Comparison of ENCODE assay signal across 9 mouse cellular contexts in the genomic region with DNA sequence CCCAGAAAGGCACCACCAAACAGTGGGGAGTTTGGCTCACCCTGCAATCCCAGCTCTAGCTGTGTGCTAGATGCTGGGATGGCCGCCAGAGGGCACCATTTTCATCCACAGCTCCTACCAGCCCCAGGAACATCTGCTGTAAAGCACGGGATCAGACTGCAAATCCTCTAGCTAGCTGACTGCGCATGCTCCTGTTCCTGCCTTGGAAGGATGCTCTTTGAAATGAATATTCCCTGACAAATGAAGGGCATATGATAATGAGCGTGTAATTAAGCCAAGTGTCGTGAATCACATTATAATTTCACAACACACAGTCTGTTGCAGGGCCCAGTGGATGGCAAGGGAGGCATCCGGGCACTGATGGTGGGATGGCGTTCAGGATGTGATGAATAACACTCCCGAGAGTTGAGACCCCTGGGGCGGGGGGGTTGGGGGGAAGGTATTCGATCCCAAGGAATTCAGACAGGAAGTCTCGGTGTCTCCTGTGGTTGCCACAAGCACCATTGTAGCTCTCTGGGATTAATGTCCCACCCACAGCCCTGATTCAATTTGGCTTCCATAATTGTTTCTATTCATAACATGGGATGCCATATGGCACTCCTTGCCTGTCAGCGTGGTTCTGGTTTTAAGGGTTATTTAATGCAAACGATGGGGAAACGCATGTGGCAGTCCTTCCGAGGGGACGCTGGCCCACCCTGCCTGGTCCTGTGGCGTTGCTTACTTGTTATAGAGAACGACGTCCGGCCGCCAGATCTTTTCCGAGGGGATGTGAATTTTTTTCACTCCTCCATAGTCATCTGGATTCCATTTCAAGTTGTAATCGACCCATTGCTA. TPM values are rescaled to one million over a fixed set of nuclear protein-coding genes. Genes with fewer than 3 reads are reported as not detected.
DNase-seq lines count a peak whose midpoint lies in the region; ATAC-seq lines count a peak whose summit lies in the region.
"Had no signal": no experiment of that assay in that cellular context is flagged by ENCODE, and none has a peak within 500 bp of the region (broad histone marks: within the 10 kb centered on the region; RNA-seq: fewer than 3 reads in every experiment).

No protein-coding gene starts in this region.

- ATAC-seq in heart, embryonic 14.5 days (ENCODE audit: insufficient number of reproducible peaks, insufficient read depth, low FRiP score, low read depth), result no peak
- ATAC-seq in kidney, embryonic 16.5 days (ENCODE audit: low FRiP score, low TSS enrichment), result peak; percentile 79
- peak; percentile 80; the same call in 1 of the 2 replicates for ATAC-seq in limb, embryonic 15.5 days (ENCODE audit: insufficient number of reproducible peaks, low FRiP score, low TSS enrichment, low read depth)
- ATAC-seq in neural tube, embryonic 11.5 days (ENCODE audit: insufficient read depth, low FRiP score, low TSS enrichment), result peak; percentile 86

- WGBS in forebrain, embryonic 10.5 days, result 31% methylated on average over 23 of the region's 23 CpGs
- 40% methylated on average over 23 of the region's 23 CpGs for WGBS in heart, embryonic 14.5 days
- WGBS in kidney, embryonic 16.5 days, result 32% methylated on average over 23 of the region's 23 CpGs
- 15% methylated on average over 23 of the region's 23 CpGs for WGBS in limb, embryonic 15.5 days
- 28% methylated on average over 23 of the region's 23 CpGs for WGBS in neural tube, embryonic 11.5 days

- peak overlapping the region; percentile 31 for H3K4me2 ChIP-seq in heart, embryonic 14.5 days (ENCODE audit: low read length)
- peak overlapping the region; percentile 46 for H3K4me2 ChIP-seq in kidney, embryonic 16.5 days (replicated peaks; ENCODE audit: low read depth, low read length)
- H3K4me2 ChIP-seq in limb, embryonic 15.5 days, result peak overlapping the region; percentile 37
- H3K4me2 ChIP-seq in neural tube, embryonic 11.5 days (ENCODE audit: low read depth), result peak overlapping the region; percentile 31
- H3K4me2 ChIP-seq: liver, embryonic 13.5 days had no signal

- no peaks in the 10 kb centered on the region for H3K9me3 ChIP-seq in ES-E14 (ENCODE audit: control insufficient read depth, insufficient read depth, low read depth, low read length)
- no peaks in the 10 kb centered on the region for H3K9me3 ChIP-seq in forebrain, embryonic 10.5 days
- H3K9me3 ChIP-seq in heart, embryonic 14.5 days (ENCODE audit: control insufficient read depth, low read length), result no peaks in the 10 kb centered on the region
- no peaks in the 10 kb centered on the region for H3K9me3 ChIP-seq in kidney, embryonic 16.5 days (ENCODE audit: low read length)
- H3K9me3 ChIP-seq in limb, embryonic 15.5 days, result no peaks in the 10 kb centered on the region
- H3K9me3 ChIP-seq in neural tube, embryonic 11.5 days (ENCODE audit: control insufficient read depth, low read length), result no peaks in the 10 kb centered on the region
- H3K9me3 ChIP-seq: liver, embryonic 13.5 days had no signal

- DNase-seq in ES-E14 (ENCODE audit: low read depth, low spot score), result peak; percentile 73
- DNase-seq in brain, adult 2 months (ENCODE audit: low read depth, low spot score), result peak; percentile 97
- DNase-seq in forebrain, embryonic 10.5 days (ENCODE audit: extremely low spot score, low spot score), result peak; percentile 83
- peak; percentile 84 for DNase-seq in neural tube, embryonic 11.5 days (ENCODE audit: low spot score)
- peak; percentile 31 for DNase-seq in thymus, postnatal 0 days (ENCODE audit: low spot score)
- DNase-seq: liver, embryonic 13.5 days had no signal

- H3K4me3 ChIP-seq in ES-E14 (ENCODE audit: insufficient read depth in 1 of 2, low read depth in 1 of 2, low read length in 2 of 2, poor library complexity in 1 of 2, severe bottlenecking in 1 of 2), result peak overlapping the region in 1 of 2 experiments; percentile 28; a peak in 1 of 4 replicates
- H3K4me3 ChIP-seq in forebrain, embryonic 10.5 days, result peak overlapping the region; percentile 47
- H3K4me3 ChIP-seq in heart, embryonic 14.5 days (ENCODE audit: control insufficient read depth in 1 of 2, insufficient read depth in 1 of 2, low read depth in 1 of 2, low read length in 2 of 2), result no peak overlapping the region
- H3K4me3 ChIP-seq in kidney, embryonic 16.5 days (ENCODE audit: low read length), result peak overlapping the region; percentile 17; the same call in 1 of the 2 replicates
- H3K4me3 ChIP-seq in limb, embryonic 15.5 days, result peak overlapping the region; percentile 26
- H3K4me3 ChIP-seq in neural tube, embryonic 11.5 days (ENCODE audit: low read depth, low read length), result peak overlapping the region; percentile 17; the same call in 1 of the 2 replicates
- H3K4me3 ChIP-seq: liver, embryonic 13.5 days had no signal

- no peak overlapping the region for H3K27ac ChIP-seq in ES-E14 (ENCODE audit: insufficient read depth, low read depth, low read length, poor library complexity, severe bottlenecking)
- H3K27ac ChIP-seq in forebrain, embryonic 10.5 days, result peak overlapping the region; percentile 81
- H3K27ac ChIP-seq in heart, embryonic 14.5 days (replicated peaks in 1 of 2; ENCODE audit: control insufficient read depth in 1 of 2, insufficient read depth in 1 of 2, low read depth in 2 of 2, low read length in 2 of 2), result no peak overlapping the region
- no peak overlapping the region for H3K27ac ChIP-seq in kidney, embryonic 16.5 days (ENCODE audit: low read length)
- peak overlapping the region; percentile 67 for H3K27ac ChIP-seq in limb, embryonic 15.5 days
- peak overlapping the region; percentile 27; the same call in 1 of the 2 replicates for H3K27ac ChIP-seq in neural tube, embryonic 11.5 days (ENCODE audit: low read depth, low read length)
- H3K27ac ChIP-seq: liver, embryonic 13.5 days had no signal

- no peaks in the 10 kb centered on the region for H3K36me3 ChIP-seq in ES-E14 (ENCODE audit: control insufficient read depth, insufficient read depth, low read length, poor library complexity, severe bottlenecking)
- no peaks in the 10 kb centered on the region for H3K36me3 ChIP-seq in forebrain, embryonic 10.5 days (replicated peaks)
- no peaks in the 10 kb centered on the region for H3K36me3 ChIP-seq in heart, embryonic 14.5 days (ENCODE audit: control insufficient read depth, insufficient read depth, low read length)
- no peaks in the 10 kb centered on the region for H3K36me3 ChIP-seq in kidney, embryonic 16.5 days (ENCODE audit: insufficient read depth, low read length)
- no peaks in the 10 kb centered on the region for H3K36me3 ChIP-seq in limb, embryonic 15.5 days
- H3K36me3 ChIP-seq in neural tube, embryonic 11.5 days (ENCODE audit: control insufficient read depth, insufficient read depth, low read length), result no peaks in the 10 kb centered on the region
- H3K36me3 ChIP-seq: liver, embryonic 13.5 days had no signal

- H3K9ac ChIP-seq in ES-E14 (ENCODE audit: insufficient read depth, low read depth, low read length, poor library complexity, severe bottlenecking), result no peak overlapping the region
- no peak overlapping the region for H3K9ac ChIP-seq in heart, embryonic 14.5 days (ENCODE audit: low read length)
- no peak overlapping the region for H3K9ac ChIP-seq in kidney, embryonic 16.5 days (replicated peaks; ENCODE audit: low read length)
- no peak overlapping the region for H3K9ac ChIP-seq in limb, embryonic 15.5 days
- H3K9ac ChIP-seq in neural tube, embryonic 11.5 days (ENCODE audit: low read length), result no peak overlapping the region; the same call in 1 of the 2 replicates
- H3K9ac ChIP-seq: liver, embryonic 13.5 days had no signal

- H3K27me3 ChIP-seq in forebrain, embryonic 10.5 days (ENCODE audit: poor library complexity, severe bottlenecking), result peaks cover 4% of the 10 kb centered on the region; the same call in 1 of the 2 replicates
- no peaks in the 10 kb centered on the region; the same call in 1 of the 2 replicates for H3K27me3 ChIP-seq in heart, embryonic 14.5 days (ENCODE audit: control insufficient read depth, insufficient read depth, low read length)
- H3K27me3 ChIP-seq in kidney, embryonic 16.5 days (ENCODE audit: insufficient read depth, low read length), result no peaks in the 10 kb centered on the region
- H3K27me3 ChIP-seq in limb, embryonic 15.5 days, result no peaks in the 10 kb centered on the region
- H3K27me3 ChIP-seq in neural tube, embryonic 11.5 days (ENCODE audit: control insufficient read depth, insufficient read depth, low read length), result no peaks in the 10 kb centered on the region
- H3K27me3 ChIP-seq: liver, embryonic 13.5 days had no signal

- peaks cover 0 to 2% of the 10 kb centered on the region in 2 experiments; a peak in 1 of 4 replicates for H3K4me1 ChIP-seq in ES-E14 (ENCODE audit: control insufficient read depth in 2 of 2, insufficient read depth in 2 of 2, low read length in 2 of 2, poor library complexity in 1 of 2)
- peaks cover 15% of the 10 kb centered on the region for H3K4me1 ChIP-seq in forebrain, embryonic 10.5 days
- H3K4me1 ChIP-seq in heart, embryonic 14.5 days (ENCODE audit: control insufficient read depth in 2 of 2, insufficient read depth in 2 of 2, low read length in 2 of 2), result no peaks in the 10 kb centered on the region; a peak in 1 of 4 replicates
- H3K4me1 ChIP-seq in kidney, embryonic 16.5 days (ENCODE audit: insufficient read depth, low read length), result no peaks in the 10 kb centered on the region
- H3K4me1 ChIP-seq in limb, embryonic 15.5 days, result peaks cover 12% of the 10 kb centered on the region
- no peaks in the 10 kb centered on the region for H3K4me1 ChIP-seq in neural tube, embryonic 11.5 days (ENCODE audit: control insufficient read depth, insufficient read depth, low read length)
- H3K4me1 ChIP-seq: liver, embryonic 13.5 days had no signal

- in situ Hi-C loops in ES-E14 (cut with MboI; ENCODE audit: low sequenced_read_pairs in 2 of 2, unreplicated experiment in 2 of 2), result loop anchor here in 1 of 2 experiments (25.0 kb wide), 1 partner anchor 1090 kb away; a partner anchor contains a TSS

RNA-seq across cellular contexts. Expression of a gene that starts 7.4 kb away (rescaled TPM):
- 0.13 and 0.16 TPM in 2 replicates for total RNA-seq in ES-E14 (2012; rRNA removed)
- polyA plus RNA-seq in forebrain, embryonic 10.5 days (2016; fragmentation: Nextera tagmentation; extraction: Ambion mirVana), result 0.76 and 1.1 TPM in 2 replicates
- polyA plus RNA-seq in heart, embryonic 14.5 days (2014; fragmentation: Nextera tagmentation; extraction: Ambion mirVana), result 0.09 TPM in 1 of 2 replicates, not detected in the other
- 0.36 and 0.72 TPM in 2 replicates for polyA plus RNA-seq in kidney, embryonic 16.5 days (2015; fragmentation: Nextera tagmentation; extraction: Ambion mirVana)
- polyA plus RNA-seq in limb, embryonic 15.5 days (2015; fragmentation: Nextera tagmentation; extraction: Ambion mirVana), result 10.8 and 24.1 TPM in 2 replicates
- 2.0 and 2.4 TPM in 2 replicates for polyA plus RNA-seq in neural tube, embryonic 11.5 days (2014; fragmentation: Nextera tagmentation; extraction: Ambion mirVana)
- polyA plus RNA-seq in thymus, postnatal 0 days (2015; fragmentation: Nextera tagmentation; extraction: Ambion mirVana), result 0.42 and 0.58 TPM in 2 replicates

RNA-seq across cellular contexts. Expression of a gene that starts 43.2 kb away (rescaled TPM):
- 0.95 and 1.2 TPM in 2 replicates for total RNA-seq in ES-E14 (2012; rRNA removed)
- polyA plus RNA-seq in forebrain, embryonic 10.5 days (2016; fragmentation: Nextera tagmentation; extraction: Ambion mirVana), result 7.5 and 8.6 TPM in 2 replicates
- polyA plus RNA-seq in heart, embryonic 14.5 days (2014; fragmentation: Nextera tagmentation; extraction: Ambion mirVana), result 7.0 and 7.6 TPM in 2 replicates
- polyA plus RNA-seq in kidney, embryonic 16.5 days (2015; fragmentation: Nextera tagmentation; extraction: Ambion mirVana), result 8.6 and 10.4 TPM in 2 replicates
- 15.1 TPM in 2 replicates for polyA plus RNA-seq in limb, embryonic 15.5 days (2015; fragmentation: Nextera tagmentation; extraction: Ambion mirVana)
- 9.0 and 9.6 TPM in 2 replicates for polyA plus RNA-seq in neural tube, embryonic 11.5 days (2014; fragmentation: Nextera tagmentation; extraction: Ambion mirVana)
- polyA plus RNA-seq in thymus, postnatal 0 days (2015; fragmentation: Nextera tagmentation; extraction: Ambion mirVana), result 22.2 and 25.1 TPM in 2 replicates

Comparison
In these comparisons a context has a peak if more than half of its experiments do, and no peak if none do; other contexts are left out.
1. DNase-seq: peak in every context shown above with its lines; median percentile 97 in brain, adult 2 months; 84 in neural tube, embryonic 11.5 days; 83 in forebrain, embryonic 10.5 days; 73 in ES-E14; 31 in thymus, postnatal 0 days.
2. H3K27ac ChIP-seq: peak in forebrain, embryonic 10.5 days (single experiment), limb, embryonic 15.5 days (single experiment) and neural tube, embryonic 11.5 days (single experiment); none in ES-E14 (single experiment), heart, embryonic 14.5 days (0 of 2) and kidney, embryonic 16.5 days (single experiment).
3. H3K4me3 ChIP-seq: peak in forebrain, embryonic 10.5 days (single experiment), kidney, embryonic 16.5 days (single experiment), limb, embryonic 15.5 days (single experiment) and neural tube, embryonic 11.5 days (single experiment); none in heart, embryonic 14.5 days (0 of 2).
4. Peak in every context shown above with its lines, with median percentiles within 50 percentile points of each other: H3K4me2 ChIP-seq.